Mouse (Mus musculus) adrenal gland, adult (tissue): ENCODE measurements at regions not wholly inside any gene's neighbourhood (a gene's known extent, or its start where the extent isn't known, plus 50 kb on each side); places are given as distances from the start of the nearest gene placed in this dataset.

Source experiments
- DNase-seq, 2 experiments: peaks; one replicate each; pipeline ENCODE4 v3.0.0; 2022 to 2023; ENCODE audit warnings: low spot score in 1 of 2; ENCODE audit not compliant: inconsistent age in 2 of 2

- DNase-seq: no peak
Measured at GRCm38 (mm10) chr14:24769451-24769850, 282.5 kb downstream of the Rps24 start.

DNA sequence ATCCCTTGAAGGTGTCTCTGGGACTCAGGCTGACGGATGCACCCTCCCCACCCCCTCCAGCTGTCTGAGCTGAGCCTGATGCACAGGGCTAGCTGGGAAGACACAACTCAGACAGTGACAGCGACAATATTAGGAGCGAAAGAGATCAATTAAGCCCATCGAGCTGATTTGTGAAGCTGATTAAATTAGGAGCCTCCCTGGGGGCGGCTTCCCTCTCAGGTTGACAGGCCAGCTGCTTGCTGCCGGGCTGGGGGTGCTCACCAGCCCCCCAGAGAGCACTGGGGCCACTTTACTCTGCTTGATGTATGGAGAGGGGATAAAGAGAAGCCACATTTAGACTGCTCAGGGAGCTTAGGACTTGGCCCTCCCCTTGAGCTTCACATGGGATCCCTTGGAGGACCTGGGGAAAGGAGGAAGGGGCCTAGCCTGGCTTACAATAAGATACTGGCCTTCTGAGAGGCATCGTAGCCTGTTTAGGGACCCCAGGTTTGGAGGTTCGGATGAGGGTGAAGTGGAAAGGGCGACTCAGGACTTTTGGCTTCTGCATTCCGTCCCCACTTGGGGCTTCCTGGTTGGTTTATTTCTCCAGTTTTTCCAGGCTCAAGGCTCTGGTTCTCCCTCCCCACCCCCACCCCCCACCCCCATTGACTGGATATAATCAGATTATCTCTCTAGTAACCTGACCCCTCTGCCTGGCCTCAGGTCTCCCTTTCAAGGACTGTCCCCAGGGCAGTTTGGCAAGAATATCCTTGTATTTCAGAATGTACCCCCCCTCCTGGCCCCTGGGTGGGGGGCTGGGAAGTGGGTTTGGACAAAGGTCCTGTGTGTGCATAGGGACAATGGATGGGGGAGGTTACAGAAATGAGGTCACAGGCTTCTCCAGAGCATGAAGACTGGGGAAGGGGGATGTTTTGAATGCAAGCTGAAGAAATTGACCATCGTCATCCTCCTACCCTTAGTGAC, 283.4 kb downstream of the Rps24 start:
- DNase-seq: no peak

DNA sequence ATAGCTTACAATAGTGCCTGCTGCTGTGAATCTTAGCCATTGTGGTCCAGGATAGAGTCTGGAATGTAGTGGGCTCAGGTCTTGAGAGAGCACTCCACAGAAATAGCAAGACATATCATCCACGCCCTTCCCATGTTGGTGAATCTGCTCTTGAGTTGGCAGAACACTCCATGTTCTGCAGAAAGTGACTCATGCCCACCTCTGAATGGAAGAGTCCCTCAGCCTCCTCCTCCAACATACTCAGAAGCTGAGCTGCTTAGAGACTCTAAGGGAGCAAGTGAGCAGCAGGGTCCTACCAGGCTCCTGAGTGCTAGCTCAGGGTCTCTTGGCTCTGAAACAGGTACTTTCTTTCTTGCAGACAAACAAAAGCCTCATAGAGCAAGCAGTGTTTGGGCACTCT, 284.7 kb downstream of the Rps24 start:
- no peak for DNase-seq

- DNase-seq: peak; percentile 28 to 39
Measured at GRCm38 (mm10) chr14:24772129-24772528, 285.2 kb downstream of the Rps24 start.

DNA sequence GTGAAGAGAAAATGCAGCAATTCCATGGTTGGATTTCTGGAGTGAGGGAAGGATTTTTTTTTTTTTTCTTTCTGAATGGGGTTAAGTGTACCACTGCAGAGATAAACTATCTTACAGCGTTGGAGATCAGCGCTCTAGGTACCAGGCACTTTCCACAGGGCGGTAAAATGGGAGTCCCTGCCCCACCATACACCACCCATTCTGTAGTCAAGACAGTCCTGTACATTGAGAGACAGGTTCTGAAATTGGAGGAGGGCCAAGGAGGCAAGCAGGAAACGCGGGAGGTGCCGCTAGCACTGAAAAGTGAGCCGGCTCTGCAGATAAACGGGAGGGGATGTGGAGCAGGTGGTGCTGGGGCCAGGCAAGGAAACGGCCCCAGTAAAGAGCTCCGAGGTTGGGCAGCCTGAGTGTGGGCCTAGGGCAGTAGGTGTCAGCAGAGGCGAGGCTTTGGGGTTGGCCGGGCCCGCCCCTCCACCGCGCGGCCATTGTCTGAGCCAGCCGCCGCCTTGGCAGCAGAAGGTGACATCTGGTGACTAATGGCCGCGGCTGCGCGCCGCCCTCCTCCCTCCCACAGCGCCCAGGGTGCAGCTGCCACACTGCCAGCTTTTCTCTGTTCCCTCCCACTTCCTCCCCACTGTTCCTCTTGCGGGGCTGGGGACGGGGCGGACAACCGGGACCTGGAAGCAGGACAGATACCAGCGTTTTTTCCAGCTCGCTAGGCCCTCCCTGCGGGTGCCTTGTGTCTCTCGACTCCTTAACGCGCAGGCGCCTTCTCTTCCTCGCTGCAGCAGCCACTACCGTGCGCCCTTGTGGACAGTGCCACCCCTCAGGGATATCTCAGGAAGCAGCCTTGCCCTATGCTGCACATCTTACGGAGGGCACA, 292.1 kb downstream of the Rps24 start:
- DNase-seq: peak; percentile 90 to 96

DNA sequence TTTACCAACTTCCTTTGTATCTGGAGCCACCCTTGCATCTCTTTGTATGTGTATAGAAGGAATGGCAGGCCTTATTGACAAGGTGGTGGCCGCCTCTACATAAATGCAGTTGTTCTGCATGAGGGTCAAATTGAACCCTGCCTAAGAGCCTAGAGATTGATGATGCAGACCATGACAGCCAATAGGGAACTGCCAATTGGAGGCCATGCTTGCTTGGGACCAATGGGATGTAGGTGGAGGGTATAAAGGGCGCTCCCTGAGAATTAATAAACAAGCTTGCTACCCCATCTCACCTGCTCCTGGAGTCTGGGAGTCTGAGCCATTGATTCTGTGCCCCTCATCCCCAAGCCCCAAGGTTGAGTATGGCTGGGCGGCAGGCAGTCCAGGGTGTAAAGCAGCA, 294.7 kb downstream of the Rps24 start:
- DNase-seq: no peak

GRCm38 (mm10) chr14:24783889-24784288, 297.0 kb downstream of the Rps24 start:
- DNase-seq: no peak

DNA sequence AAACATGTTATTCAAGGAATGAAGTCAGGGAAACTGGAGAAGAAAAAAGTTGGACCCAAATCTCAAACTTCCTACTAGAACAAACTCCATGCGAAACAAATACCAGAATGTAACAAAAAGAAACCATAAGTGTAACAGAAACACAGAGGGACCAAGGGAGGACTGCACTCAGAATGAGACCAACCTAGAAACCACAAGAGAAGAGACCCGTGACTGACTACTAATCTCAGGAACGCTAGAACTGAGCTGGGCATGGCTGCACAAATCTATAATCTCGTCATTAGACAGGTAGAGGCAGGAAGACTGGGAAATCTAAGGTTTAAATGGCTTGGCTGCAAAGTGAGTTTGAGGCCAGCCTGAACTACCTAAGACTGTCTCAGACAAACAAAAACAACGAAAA, 298.5 kb downstream of the Rps24 start:
- DNase-seq: no peak

DNA sequence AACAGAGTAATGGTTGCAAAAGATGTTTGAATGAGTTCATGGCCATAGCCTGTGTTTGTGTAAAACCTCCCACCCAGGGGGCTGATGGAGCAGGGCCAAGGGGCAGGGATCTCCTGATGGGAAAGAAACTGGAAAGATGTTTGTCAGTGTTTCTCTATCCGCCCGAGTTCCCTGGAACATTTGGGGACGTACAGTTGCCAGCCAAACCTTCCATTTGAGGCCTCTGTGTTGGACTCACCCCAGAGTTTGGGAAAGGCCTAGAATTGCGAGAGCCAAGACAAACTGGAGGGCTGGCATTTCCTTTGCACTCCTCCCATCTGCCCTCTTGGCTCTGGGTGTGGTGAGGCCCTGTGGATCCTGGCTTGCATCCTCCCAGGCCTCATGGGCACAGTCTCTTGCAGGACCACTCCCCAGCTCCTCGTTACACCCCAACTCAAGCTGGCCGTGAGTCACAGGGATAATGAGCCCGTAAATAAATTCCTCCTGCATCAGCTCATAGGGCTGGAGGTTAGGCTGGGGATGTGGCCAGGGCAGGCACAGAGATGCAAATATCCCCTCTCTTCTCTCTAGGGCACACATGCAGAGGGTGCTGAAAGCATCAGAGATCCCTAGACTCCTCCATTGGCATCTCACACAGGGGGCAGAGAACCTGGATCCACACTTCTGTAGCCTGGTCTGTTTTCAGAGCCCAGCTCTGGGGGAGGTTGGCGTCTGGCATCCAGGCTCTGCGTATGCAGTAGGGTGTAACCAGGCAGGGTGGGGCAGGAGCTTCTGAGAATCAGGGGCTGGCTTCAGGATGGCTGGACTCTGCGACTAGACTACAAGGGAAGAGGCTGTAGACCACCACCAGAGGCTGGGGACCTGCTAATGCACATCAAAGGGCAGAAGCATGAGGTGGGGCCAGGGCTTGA, 306.7 kb downstream of the Rps24 start:
- DNase-seq: peak in 1 of 2 experiments; percentile 44

GRCm38 (mm10) chr14:24794359-24794845, 307.5 kb downstream of the Rps24 start:
- no peak for DNase-seq

- DNase-seq: no peak
Measured at GRCm38 (mm10) chr14:24797494-24797893, 310.6 kb downstream of the Rps24 start.

- DNase-seq: no peak
Measured at GRCm38 (mm10) chr14:24798066-24798465, 311.1 kb downstream of the Rps24 start.

DNA sequence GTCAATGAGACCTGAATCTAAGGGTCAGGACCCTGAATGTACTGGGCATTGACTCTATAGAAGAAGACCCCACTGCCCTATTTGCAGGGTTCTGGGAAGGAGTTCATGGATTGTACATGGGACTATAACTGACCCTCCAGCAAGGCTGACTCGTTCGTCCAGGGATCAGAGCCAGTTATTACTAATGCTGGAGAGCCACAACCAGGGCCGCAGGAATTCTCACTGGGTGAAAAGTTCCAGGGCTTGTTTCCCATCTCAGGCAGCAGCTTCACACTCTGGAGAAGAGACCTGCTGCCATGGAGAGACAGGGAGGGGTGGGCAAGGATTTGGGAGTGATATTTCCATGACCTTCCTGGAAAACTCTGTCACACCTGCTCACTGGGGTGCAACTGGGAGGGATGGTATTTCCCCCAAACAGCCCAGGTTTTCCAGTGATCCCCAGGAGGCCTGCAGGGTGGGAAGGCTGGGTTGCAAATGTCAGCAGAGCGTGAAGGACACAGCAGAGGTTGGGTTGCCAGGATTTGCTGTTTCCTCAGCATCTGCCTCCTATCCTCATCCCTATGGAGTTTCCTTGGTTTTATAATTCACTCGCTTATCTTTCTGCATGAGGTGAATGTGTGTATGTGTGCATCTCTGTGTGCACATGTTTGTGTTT, 316.2 kb downstream of the Rps24 start:
- DNase-seq: peak in 1 of 2 experiments; percentile 27

GRCm38 (mm10) chr14:24807061-24807460, 320.1 kb downstream of the Rps24 start:
- DNase-seq: no peak

- DNase-seq: peak in 1 of 2 experiments; percentile 51
Measured at GRCm38 (mm10) chr14:24822876-24823567, 336.1 kb downstream of the Rps24 start.

GRCm38 (mm10) chr14:24824351-24824750, 337.4 kb downstream of the Rps24 start:
- no peak for DNase-seq

- DNase-seq: no peak
Measured at GRCm38 (mm10) chr14:24825722-24826386, 338.9 kb downstream of the Rps24 start.

DNA sequence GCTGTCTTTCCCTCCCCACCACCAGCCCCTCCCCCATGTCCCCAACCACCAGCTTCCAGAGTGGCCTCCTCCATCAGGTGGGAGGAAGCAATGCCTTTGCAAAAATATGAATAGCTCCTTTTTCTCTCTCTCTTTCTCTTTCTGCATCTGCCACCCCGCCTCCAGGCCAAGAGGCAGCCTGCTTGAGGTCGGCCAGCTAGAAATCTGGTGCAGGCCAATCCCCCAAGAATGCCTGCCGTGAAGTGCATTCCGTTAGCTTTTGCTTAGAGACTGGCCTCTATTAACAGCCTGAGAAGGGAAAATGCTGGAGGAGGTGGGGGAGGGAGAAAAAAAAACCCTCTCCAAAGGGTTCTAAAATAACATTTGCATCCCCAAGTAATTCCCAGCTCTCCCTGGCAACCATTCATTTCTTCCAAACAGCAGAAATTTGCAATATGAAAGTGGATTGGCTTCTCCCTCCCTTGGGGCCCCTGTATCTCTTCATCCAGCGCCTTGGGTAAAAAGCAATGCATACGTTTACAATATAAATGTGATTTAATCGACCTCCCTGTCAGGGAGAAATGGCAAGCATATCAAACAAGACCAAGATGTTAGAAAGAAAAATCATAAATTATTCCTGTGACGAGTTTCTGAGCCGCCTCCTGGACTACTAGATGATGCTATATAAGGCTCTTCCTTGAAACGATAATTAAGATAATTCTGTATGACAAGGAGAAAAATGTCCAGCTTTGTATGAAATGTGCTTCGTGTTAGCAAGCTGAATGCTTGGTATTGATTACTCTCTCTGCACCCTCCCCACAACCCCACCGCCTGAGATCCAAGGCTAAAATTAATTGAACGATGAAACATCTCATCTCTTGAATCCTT, 339.8 kb downstream of the Rps24 start:
- no peak for DNase-seq
